Mouse (Mus musculus): ENCODE results near the gene Olfr1189.
"Not testable (repeated sequence)": the region's sequence is repeated elsewhere in the genome, so short reads cannot be mapped to it uniquely, and the experiment has no call there.

Gene Olfr1189

DNA sequence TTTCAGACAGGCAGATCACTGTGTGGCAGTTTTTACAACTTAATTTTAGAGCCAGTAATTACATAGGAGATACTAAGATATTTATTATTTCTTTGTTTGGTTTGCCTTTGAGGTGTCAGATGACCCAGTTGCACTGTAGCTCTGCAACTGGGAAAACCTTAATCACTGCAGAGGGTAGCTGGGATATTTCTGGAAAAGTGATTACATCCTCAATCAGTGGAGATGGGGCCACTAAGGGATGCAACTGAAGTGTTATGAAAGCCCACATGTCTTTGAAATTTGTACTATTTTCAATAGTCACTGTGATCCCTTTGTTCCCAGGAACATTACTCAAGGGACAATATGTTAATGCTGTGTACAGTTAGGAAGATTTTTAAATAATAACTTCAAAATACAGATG, at the start of gene Olfr1189:
Gene Olfr1189 (plus strand): TSS at position 301 of the 400 bp plus-strand sequence.
- DNase-seq (ENCODE audit: low read depth, low spot score), result no peak

DNA sequence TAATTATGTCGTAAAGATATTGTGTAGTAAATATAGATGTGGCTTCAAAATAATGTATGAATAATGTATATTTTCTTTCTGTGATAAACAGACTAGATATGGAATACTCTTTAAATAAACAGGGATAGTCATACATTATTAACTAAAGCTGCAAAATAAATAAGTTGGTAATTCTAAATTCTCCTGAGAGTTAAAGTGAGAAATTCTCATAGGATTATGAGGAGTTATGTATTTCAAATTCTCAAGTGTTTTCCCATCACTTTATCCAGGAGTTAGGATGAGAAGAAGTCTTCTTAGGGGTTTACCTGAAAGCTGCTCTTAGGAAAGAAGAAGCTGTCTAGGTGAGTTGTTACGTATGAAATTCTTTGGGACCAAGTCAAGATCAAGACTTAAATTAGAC, 29.6 kb upstream of the Olfr1189 start, which contains the start of gene Olfr1188:
Gene Olfr1188 (plus strand): TSS at position 301 of the 400 bp plus-strand sequence.
- no peak for DNase-seq (ENCODE audit: low read depth, low spot score)

DNA sequence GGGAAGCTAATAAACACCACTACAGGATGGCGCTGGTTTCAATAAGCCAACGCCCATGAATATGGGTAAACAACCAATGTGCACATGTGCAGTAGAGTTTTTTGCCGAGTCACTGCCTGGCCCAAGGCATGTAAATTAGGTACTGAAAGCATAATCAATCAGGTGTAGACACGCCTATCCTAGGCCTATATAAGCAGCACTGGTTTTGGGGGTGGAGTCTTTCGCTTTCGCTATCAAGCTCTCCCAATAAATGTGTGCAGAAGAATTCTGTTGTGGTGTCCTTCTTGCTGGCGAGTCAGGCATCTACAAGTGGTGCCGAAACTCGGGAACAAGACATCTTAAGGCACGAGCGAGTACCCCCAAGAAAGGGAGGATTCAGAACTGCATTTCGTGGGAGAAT, 13.6 kb upstream of the Olfr1189 start:
- DNase-seq (ENCODE audit: low read depth, low spot score), result not testable (repeated sequence)

DNA sequence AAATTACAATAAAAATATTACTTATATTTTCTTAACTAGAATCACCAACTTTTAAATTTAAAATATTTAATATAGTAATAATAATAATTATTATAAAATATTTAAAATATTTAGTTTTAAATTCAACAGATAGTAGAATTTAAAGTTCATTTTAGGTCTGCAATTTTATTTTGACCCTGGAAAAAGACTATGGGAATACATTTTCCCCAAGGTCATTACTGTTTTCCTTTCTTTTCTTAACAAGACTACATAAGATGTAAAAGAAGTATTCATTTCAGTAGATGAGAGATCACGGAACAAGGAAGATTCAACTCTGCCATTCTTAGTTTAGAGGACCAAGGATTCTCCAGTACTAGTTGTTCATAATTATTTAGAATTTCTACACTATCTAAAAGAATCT, 54.0 kb downstream of the Olfr1189 start, which contains the start of gene Olfr1191-ps1:
Gene Olfr1191-ps1 (plus strand): TSS at position 301 of the 400 bp plus-strand sequence.
- not testable (repeated sequence) for DNase-seq (ENCODE audit: low read depth, low spot score)
